Mouse (Mus musculus) ES-E14 (cell line): Measurements from ENCODE around the gene Capg.

ENCODE experiments used
- HCFC1 ChIP-seq: IDR thresholded peaks from 2 replicates; pipeline ENCODE4 v1.6.1; 2012; ENCODE audit warnings: low read length, inconsistent platforms, borderline replicate concordance; ENCODE audit not compliant: insufficient read depth
- ZC3H11A ChIP-seq: IDR thresholded peaks from 2 replicates; pipeline ENCODE4 v1.6.1; 2012; ENCODE audit warnings: low read depth, mild to moderate bottlenecking, inconsistent platforms, low read length, borderline replicate concordance
- ZNF384 ChIP-seq: IDR thresholded peaks from 2 replicates; pipeline ENCODE4 v1.6.1; 2012; ENCODE audit warnings: low read depth, low read length, inconsistent platforms

GRCm38 (mm10) chr6:72528410-72529151 lies 15.6 kb upstream of the Capg start:
- TF ChIP-seq ZNF384 = no peak
- TF ChIP-seq HCFC1 = no peak
- TF ChIP-seq ZC3H11A = no peak
